Mouse (Mus musculus): ENCODE measurements around the gene Cep290.
"Not testable (repeated sequence)": the region's sequence is repeated elsewhere in the genome, so short reads cannot be mapped to it uniquely, and the experiment has no call there.

Cep290 gene

DNA sequence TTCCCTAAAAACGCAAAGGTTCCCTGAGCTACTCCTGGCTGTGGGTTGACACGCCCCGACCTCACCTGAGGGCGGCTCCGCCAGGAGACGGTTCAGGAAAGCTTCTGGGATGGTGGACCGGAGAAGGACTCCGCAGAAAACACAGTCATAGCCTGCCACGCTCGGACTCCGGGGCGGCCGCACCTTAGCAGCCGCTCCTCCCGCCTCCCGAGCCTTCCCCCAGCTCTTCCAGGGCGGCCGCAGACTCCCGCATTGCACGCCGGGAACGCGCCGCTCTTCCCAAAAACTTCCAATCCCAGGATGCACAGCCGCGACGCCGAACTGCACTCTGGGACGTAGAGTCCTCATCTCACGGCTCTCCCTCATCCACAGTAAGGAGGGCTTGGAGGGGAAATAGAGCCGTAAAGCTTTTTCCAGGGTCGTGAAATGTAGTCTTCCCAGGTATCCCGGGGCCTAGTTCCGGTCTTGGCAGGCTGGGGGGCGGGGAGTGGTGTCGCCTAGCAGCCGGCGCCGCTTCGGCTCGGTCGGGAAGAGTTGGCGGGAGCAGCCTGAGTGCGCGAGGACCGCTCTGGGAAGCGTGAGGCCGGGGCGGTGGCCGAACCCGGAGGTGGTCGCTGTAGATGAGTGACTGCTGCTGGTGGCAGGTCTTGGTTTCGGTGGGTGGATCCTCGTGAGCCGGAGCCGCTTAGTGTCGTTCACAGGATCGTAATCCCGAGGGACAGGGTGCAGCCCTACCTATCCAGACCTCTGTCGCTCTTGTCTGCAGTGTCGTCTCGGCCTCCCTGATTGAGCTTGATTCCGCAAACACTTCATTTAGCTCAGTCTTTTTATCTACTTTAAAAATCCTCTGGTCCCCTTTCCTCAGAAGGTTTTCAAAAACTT, at the start of gene Cep290, which contains the start of gene Tmtc3:
Cep290 (plus strand) TSS at position 462 of the 882 bp plus-strand sequence.
Tmtc3 (minus strand) TSS at position 254 of the 882 bp plus-strand sequence.
- in situ Hi-C loops (cut with MboI; ENCODE audit: unreplicated experiment in 2 of 2), result loop anchor here in 1 of 2 experiments (25.0 kb wide), 2 partner anchors 850 to 1575 kb away; partner anchors contain the start of gene Atp2b1

DNA sequence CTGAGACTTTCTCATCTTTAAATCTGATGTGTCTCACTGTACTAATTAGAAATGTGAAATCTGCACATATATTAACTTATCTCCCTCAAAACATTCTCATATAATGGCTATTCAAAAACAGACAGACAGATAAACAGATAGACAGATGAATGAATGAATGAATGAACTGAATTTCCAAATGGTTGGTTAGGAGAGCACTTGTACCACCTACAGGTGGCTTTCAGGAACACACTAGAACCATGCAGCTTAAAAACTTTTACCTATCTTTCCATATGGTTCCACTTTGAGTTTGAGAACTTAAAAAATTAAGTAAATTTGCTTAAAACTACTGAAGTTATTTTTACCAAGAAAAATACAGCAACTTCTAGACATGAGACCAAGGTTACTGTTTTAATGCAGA, 38.0 kb upstream of the Cep290 start:
- in situ Hi-C loops (cut with MboI; ENCODE audit: unreplicated experiment in 2 of 2), result no loop called here

DNA sequence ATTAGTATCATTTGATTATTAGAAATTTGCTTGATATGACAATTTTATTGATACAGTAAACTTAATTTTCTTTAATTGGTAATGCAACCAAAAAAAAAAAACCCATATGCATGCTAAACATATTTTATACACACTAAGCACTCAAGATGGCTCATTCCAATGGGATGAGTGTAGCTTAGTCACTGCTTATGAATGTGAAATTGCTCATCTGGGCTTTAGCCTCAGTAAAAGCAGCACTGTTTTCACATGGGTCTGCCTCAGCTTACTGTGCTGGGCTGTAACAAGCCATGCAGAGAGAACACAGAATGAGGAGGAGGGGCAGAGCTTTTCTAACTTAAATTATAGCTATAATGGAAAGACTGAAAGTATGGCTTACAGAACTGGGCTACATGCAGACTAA, 26.8 kb upstream of the Cep290 start:
- in situ Hi-C loops (cut with MboI; ENCODE audit: unreplicated experiment in 2 of 2), result loop anchor here in 1 of 2 experiments (25.0 kb wide), 1 partner anchor 823 kb away; no protein-coding TSS in a partner anchor

DNA sequence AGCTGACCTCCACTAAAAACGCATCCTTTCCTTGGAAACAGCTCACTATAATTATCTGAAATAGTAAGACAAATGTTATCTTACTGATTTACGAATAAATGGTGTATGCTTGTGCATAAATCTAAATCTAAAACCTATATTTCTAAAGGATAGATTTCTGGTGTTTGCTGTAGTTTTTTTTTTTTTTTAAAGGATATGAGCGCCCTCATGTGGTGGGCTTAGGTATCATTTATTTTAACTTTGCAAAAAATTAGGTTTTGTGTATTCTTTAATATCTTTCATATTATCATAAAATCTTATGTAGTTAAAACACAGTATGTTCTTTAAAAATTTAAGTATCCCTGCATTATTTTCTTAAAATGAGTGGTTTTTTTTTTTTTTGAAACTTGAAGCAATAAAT, 12.3 kb upstream of the Cep290 start:
- in situ Hi-C loops (cut with MboI; ENCODE audit: unreplicated experiment in 2 of 2), result loop anchor here in 1 of 2 experiments (10.0 to 25.0 kb wide), 3 partner anchors 838 to 1563 kb away; partner anchors contain the start of gene Atp2b1

DNA sequence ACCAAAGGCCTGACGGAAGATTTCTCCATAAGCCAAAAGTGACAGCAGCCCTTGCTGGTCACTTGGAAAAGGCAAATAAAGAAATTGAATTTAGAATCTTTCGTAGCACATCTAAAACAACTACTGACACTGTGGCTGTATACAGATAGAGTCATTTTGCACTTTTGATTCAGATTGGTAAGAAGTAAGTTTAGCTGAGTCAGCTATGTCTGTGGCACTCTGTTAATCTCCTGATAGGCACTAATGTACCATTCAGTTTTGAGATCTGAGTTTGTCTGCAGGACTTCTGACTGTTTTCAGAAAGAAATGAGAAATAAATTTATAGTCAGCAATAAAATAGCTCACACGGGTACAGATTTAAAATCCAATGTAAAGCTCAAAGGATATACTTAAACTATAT, 7.8 kb upstream of the Cep290 start:
- in situ Hi-C loops (cut with MboI; ENCODE audit: unreplicated experiment in 2 of 2), result loop anchor here in 1 of 2 experiments (10.0 to 25.0 kb wide), 3 partner anchors 842 to 1567 kb away; partner anchors contain the start of gene Atp2b1

DNA sequence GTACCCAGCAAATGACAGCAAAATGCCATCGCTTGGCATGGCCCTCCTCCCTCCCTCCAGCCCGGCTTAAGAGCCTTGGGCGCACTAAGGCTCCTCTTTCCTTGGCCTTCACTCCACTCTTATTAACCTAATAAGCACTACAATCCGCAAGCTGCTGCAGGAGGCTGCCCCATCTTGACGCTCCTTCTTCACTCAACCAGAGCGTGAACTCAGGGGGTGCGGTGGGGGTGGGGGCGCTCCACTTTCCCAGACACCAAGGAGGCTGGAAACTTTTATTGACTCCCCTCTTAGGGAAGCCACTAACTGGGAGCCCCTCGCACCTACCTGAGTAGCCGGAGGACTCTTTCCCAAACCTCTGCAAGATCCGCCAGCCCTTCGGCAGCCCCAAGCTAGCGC, 659 bp upstream of the Cep290 start:
- in situ Hi-C loops (cut with MboI; ENCODE audit: unreplicated experiment in 2 of 2), result loop anchor here in 1 of 2 experiments (25.0 kb wide), 2 partner anchors 849 to 1574 kb away; partner anchors contain the start of gene Atp2b1

DNA sequence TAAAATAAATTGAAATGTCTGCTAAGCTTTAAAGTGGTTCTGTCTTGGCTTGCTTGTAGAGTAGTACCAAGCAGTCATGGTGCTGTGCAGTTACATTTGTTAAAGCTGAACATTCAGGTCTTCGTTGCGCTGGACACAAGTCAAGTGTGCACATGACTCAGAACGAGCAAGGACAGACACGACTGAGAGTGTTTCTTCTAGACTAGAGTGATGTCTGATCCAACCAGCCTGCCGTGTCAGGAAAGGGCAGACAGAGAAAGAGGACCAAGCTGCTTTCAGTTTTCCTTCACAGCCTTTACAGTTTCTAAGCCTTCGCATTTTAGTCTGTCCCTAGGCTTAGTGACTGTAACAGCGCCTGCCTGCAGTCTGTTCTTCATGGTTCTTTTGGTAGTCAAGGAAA, 4.6 kb downstream of the Cep290 start:
- in situ Hi-C loops (cut with MboI; ENCODE audit: unreplicated experiment in 2 of 2), result loop anchor here in 1 of 2 experiments (25.0 kb wide), 2 partner anchors 855 to 1580 kb away; partner anchors contain the start of gene Atp2b1

DNA sequence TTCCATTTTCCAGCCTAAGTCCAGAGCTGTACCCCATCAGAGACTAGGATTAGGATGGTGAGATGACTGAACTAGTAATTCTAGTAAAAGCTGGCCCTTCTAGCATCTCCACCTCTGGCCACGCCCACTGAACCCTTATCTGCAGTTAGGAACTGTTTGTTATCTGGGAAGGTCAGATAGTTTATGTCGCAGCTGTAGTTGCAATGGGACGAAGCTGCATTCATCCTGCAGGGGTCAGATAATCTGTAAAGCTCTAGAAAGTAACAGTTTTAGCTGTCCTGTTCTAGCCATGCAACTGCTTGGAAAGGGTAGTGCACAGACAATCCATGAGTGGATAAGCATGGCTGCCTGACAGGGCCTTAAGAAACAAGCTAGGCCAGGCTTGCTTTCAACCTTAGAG, 11.0 kb downstream of the Cep290 start:
- in situ Hi-C loops (cut with MboI; ENCODE audit: unreplicated experiment in 2 of 2), result loop anchor here in 1 of 2 experiments (25.0 kb wide), 2 partner anchors 861 to 1586 kb away; partner anchors contain the start of gene Atp2b1

DNA sequence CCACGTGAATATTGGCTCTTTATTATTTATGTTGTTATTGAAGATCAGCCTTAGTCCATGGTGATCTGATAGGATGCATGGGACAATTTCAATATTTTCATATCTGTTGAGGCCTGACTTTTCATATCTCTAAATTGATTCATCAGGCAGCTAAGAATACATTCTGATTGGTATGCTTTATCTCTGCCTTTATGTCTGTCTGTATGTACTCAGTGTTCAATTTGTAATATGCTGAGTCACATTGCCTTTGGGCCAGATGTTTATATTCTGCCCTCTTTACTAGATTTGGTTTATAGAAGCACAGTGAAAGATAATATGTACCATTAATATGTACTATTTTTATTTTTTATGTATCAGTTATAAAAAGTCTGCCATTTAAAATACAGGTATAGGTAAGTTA, 20.8 kb downstream of the Cep290 start:
- in situ Hi-C loops (cut with MboI; ENCODE audit: unreplicated experiment in 2 of 2), result no loop called here

DNA sequence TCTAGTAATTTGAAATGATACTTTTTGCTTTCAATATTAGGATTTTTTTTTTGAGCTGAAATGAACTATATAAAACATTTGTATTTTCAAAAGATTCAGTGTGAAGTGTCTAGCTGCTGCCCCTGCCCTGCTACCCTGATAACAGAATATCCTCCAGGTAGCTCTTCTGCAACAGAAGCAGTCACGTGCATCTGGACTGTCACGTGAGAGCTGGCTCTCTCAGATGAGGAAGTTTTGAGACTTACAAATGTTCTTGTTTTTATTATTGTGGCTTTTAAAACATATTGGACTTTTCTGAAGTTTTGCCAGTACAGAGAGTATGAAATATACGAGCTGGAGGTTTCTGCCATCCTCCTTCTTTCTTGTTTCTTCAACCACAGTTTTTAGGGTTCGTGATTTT, 34.3 kb downstream of the Cep290 start:
- in situ Hi-C loops (cut with MboI; ENCODE audit: unreplicated experiment in 2 of 2), result no loop called here

DNA sequence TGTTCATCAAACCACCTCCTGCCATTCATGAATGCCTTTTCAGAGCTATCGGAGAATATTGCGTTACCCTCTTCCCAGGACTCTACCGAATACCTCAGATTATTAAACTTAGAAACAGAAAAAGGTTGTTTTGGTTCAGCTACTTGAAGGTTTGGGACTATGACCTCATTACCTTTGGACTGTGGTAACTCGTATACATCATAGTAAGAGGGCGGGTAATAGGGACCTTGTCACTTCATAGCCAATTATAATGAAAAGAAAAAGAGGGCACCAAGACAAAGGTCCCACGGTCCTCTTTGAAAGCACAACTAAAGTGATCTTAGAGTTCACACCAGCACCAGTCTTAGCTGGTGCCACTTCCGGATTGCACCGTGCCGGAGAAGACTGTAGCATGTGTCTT, 35.0 kb downstream of the Cep290 start:
- in situ Hi-C loops (cut with MboI; ENCODE audit: unreplicated experiment in 2 of 2), result no loop called here

DNA sequence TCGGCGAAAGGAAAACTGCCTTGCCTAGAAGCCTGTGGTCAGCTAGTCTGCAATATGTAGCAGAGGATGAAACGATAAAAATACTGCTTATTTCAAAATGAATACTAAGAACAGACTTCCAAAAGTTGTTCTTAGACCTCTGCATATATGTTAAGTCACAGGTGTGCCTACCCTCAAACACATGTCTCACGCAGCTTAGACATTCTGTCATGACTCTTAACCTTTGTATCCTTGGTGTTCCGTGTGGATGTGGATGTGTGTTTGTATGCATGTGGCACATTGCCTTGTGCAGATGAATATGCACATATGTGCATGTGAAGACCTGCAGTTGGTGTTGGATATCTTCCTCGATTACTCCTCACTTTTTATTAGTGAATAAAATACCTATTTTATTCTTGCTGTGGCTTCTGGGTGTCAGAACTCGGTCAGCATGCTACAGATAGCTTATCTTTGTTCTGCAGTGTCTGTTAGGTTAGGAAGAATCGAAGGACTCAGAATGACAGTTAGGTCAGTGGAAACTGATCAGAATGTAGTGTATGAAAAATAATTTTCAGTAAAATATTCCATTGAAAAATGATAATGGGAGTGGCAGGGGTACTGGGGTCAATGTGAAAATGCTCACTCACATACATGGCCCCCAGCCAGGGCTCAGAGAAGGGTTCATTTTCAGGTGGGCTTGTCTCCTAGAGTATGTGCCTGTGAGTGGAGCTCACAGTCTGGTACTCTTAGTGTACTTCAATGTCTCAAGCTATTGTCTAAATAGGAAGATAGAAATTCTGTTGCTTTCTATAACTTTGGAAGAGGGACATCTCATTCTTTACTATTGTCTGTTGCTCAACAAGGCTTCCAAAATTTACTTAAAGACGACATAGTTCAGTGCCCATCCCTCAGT, 37.4 kb downstream of the Cep290 start:
- in situ Hi-C loops (cut with MboI; ENCODE audit: unreplicated experiment in 2 of 2), result no loop called here

DNA sequence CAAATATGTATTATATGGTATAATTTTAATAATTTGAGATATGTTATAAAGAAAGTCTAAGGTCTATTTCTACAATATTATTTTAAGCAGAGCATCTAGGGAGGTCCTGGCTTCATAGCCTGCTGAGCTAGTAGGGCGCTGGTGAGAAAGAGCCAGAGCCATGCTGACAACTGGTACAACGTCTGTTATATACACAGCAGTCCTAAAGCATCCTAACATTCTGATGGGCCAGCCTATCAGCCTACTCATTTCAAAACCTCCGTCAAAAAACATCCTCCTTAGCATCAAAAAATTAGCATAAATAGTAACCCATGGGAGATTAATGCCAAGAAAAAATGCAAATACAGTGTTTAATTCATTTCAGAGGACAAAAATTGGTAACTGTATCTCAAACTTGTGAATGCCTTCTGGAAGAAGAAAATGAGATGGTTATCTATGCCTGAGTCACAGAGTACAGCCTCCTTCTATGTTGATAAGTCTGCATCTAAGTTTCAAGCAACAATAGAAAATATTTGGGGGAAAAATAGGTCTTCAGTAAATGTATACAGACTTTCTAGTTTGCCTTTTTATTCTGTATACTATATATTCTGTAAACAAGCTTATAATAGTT, 69.3 kb downstream of the Cep290 start:
- in situ Hi-C loops (cut with MboI; ENCODE audit: unreplicated experiment in 2 of 2), result no loop called here

DNA sequence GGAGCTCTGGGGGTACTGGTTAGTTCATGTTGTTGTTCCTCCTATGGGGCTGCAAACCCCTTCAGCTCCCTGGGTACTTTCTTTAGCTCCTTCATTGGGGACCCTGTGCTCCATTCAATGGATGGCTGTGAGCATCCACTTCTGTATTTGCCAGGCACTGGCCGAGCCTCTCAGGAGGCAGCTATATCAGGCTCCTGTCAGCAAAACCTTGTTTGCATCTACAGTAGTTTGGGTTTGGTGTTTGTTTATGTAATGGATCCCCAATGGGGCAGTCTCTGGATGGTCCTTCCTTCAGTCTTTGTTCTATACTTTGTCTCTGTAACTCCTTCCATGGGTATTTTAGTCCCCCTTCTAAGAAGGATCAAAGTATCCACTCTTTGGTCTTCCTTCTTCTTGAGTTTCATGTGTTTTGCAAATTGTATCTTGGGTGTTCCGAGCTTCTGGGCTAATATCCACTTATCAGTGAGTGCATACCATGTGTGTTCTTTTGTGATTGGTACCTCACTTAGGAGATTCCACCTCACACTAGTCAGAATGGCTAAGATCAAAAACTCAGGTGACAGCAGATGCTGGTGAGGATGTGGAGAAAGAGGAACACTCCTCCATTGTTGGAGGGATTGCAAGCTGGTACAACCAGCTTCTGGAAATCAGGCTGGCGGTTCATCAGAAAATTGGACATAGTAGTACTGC, 73.0 kb downstream of the Cep290 start:
- in situ Hi-C loops (cut with MboI; ENCODE audit: unreplicated experiment in 2 of 2), result not testable (repeated sequence)

DNA sequence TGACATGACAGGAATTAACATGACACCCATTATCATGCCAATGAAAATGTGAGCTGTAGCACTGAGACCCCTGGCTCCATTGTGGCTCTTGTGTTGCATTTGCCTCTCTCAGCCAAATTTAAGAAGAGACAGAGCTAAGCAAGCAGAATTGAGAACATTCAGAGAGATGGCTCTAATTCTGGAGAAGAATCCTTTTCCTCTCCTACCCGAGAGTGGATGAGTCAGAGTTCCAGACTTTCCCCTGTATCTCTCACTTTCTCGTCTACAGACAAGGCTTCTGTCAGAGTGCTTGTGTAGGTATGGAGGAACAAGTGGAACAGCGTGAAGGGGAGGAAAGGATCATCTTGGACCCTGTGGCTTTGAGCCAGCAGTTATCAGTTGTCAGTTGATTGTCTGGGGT, 76.8 kb downstream of the Cep290 start:
- in situ Hi-C loops (cut with MboI; ENCODE audit: unreplicated experiment in 2 of 2), result no loop called here

DNA sequence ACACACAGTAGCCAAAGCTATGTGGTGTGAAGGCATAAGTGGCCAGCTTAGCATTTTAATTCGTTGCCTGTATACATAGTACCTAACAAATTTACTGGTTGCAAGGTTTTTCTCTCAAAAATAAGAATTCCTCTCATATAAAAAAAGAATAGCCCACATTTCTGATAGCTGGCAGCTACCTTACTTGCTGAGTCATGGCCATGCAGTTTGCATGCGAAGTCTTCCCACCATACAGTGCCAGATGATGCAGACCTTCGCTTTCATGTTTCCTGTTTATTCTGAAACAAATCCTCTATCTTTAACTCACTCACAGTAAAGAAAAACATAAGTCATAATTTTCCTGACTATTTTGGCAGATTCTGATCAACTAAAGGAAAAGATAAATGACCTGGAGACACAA, 84.3 kb downstream of the Cep290 start:
- in situ Hi-C loops (cut with MboI; ENCODE audit: unreplicated experiment in 2 of 2), result no loop called here

DNA sequence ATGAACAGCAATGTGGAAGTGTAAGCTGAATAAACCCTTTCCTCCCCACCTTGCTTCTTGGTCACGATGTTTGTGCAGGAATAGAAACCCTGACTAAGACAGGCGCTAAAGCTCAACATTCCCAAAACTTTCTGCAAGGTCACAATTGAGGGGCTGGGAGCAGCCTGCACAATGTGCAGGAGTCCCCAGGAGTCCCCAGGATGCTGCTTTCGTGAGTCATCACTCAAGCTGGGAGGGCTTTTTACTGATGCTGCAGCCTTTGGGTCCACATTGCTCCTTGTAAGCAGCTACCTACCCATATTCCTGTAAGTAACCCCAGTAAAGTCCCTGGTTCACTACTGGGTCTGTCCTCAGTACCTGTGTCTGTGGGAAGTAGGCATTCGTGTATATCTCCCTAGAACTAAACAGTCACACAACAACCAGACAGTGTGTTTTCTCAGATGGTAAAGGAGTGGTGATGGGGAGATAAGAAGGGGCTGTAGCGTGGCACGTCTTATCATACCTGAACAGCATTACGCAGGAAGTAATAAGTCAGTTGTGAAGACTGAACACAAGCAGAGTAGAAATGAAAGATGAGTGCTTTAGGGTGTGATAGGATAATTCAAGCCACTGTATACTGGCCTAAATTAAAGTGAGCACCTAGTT, 87.3 kb downstream of the Cep290 start:
- in situ Hi-C loops (cut with MboI; ENCODE audit: unreplicated experiment in 2 of 2), result no loop called here

DNA sequence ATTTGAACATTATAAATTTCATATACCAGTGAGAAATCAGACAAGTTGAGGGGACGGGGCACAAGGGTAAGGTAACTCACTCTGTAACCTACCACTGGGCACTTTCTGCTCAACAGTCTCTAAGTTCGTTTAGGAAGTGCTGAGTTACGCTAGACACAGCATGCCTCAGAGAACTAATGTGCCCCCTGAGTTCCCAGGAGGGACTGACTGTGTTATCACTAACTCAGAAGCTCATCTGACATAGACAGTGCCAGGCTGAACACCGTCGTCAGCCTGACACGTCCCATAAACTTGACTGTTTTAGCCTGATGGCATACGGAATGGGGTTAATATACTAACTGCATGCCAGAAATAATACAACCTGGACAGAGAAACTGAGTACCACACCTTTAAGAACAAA, 87.9 kb downstream of the Cep290 start:
- in situ Hi-C loops (cut with MboI; ENCODE audit: unreplicated experiment in 2 of 2), result no loop called here

DNA sequence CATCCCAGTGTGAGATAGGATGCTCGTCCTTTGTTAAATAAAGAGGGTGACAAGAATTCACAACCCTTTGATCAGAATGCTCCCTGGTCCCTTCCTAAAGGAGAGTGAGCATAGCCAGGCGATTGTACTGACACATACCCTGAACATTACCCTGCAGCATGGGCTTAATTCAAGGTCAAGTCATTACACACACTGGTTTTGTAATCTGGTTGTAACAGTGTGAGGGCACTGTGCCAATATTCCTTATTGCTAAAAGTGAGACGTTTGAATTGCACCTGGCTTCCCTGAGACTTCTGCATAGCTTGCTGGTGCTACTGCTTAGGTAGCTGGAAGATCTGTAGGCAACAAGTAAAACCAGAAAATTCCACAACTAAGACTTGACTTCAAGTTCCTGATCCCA, 96.8 kb downstream of the Cep290 start:
- in situ Hi-C loops (cut with MboI; ENCODE audit: unreplicated experiment in 2 of 2), result no loop called here

Measured in v-Abl transformed pro-B cells (cell line).